Mouse (Mus musculus) erythroblast, embryonic 14.5 days (primary cell): ENCODE results near the gene Scn4b.

ENCODE experiments used
- GATA1 ChIP-seq: IDR thresholded peaks from 2 replicates; pipeline ENCODE4 v1.6.1; 2012; ENCODE audit warnings: low read length, inconsistent platforms, mixed read lengths
- TAL1 ChIP-seq: IDR thresholded peaks from 3 replicates; pipeline ENCODE4 v1.6.1; 2012; ENCODE audit warnings: low read length, inconsistent platforms, mixed read lengths

GRCm38 (mm10) chr9:45153361-45153760 lies 15.2 kb downstream of the Scn4b start:
- TF ChIP-seq TAL1 (no peak), GATA1 (no peak)
